Mouse (Mus musculus) frontal cortex, adult 2 months (tissue): ENCODE results near the gene Upk3a. TPM values are rescaled to one million over a fixed set of nuclear protein-coding genes. Genes with fewer than 3 reads are reported as not detected.
"Not testable (repeated sequence)": the region's sequence is repeated elsewhere in the genome, so short reads cannot be mapped to it uniquely, and the experiment has no call there.

ENCODE experiments used
- DNase-seq, 2 experiments: peaks; one replicate each; pipeline ENCODE4 v3.0.0; 2022; ENCODE audit warnings: low spot score in 1 of 2; ENCODE audit errors: extremely low spot score in 1 of 2
- polyA plus RNA-seq: library from polyadenylated mRNA; depleted of rRNA; stranded (reverse); fragments of >200 nt; gene quantifications from 2 replicates; pipeline ENCODE4 v1.2.3, GENCODE M21; 2012

Gene Upk3a
- polyA plus RNA-seq, 1 experiment = 0.34 TPM

DNA sequence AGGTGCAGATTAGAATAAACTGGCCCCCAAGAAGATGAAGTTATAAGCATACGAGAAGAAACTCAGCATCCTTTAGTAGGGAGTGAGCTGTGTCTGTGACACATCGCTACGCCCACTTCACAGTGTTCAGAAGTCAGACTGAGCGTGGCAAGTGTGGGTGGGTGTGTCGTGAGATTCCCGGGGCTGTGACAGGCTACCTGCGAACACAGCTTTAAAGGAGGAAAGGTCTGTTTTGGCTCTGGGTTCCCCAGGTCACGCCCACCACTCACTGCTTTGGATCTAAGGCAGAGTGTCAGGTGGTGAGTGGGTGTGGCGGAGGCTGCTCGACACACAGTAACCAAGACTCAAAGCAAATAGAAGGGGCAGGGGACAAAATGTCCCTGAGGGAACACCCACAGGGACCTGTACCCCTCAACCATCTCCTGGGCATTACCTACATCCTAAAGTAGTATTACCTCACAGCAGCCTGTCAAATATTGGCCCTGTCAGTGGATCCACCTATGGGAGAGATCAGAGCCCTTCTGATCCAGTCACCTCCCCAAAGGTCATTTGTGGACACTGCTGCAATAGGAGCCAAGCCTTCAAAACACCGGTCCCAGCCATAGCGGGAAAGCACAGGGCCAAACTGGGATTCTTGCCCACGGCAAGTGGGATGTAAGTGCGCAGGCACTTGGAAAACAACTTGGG, 19.0 kb upstream of the Upk3a start:
- peak; percentile 87 to 90 for DNase-seq

DNA sequence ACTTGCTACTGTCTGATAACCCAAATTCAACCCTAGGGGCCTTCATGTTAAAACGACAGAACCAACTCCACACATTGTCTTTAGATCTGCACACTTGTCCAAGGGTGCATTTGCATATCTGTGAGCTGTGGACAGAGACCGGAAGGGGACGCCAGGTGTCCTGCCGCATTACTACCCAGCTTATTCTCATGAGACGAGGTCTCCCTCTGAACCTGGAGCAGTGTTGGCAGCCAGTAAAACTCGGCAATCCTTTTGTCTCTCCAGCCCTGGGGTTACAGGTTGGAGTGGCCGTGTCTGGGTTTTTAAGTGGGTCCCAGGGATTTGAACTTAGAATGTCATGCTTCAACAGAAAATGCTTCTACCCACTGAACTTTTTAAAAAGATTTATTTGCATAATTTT, 17.0 kb upstream of the Upk3a start:
- DNase-seq = no peak

DNA sequence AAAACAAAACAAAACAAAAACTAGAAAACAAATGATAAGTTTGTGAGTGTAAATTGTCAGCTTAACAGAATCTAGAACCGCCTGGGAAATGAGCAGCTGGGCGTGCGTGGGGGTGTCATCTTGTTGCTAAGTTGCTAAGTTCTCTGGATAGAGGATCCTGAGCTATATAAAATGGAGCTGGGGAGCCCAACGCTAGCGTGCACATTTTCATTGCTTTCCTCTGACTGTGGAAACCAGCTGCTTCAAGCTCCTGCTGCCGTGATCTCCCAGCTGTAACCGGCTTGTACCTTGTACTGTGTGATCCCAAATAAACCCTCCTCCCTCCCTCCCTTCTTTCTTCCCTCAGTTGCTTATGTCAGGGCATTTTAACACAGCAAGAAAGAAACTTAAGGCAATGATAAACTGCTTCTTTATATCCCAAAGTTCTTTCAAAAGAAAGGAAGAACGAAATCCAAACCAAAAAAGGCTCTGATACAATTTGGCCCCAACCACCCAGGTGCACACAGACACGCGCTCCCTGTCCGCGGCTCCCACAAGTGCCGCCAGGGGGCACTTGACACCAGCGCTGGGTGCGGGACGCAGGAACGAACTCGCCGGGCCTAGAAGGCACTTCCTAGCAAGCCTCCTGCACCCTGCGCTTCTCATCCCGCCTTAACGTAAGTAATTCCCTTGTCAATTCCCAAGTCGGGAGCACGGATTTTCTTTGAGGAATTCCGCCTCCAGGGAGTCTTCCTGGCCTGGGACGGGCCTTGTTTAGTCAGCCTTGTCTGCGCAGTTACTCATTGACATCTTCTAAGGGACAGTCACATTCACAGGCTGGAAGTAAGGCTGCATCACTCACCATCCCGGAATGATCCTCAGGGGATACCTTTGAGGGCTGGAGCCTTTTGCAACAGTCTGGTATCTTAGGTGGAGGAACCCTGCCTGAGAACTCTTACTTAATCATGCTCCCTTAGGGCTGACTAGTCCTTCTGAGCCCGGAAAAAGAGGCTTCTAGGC, 15.7 kb upstream of the Upk3a start:
- peak; percentile 82 to 88 for DNase-seq

DNA sequence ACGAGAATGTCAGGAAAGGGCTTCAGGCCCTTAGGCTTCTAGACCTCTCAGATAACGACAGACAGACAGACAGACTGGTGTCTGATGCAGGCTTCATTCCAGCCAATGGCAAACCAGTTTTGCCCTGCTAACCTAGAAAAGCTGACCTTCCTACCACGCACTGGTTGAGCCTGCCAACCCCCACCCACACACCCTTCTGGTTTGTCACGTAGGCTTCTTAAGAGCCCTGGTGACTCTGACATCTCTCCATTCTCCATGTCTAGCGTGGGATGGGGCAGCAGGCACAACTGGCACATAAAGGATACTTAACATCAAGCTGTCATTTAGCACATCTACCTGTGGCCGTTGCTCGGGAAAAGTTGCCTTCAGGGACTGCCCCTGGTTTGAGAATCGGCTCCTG, 7.3 kb upstream of the Upk3a start:
- DNase-seq = no peak

DNA sequence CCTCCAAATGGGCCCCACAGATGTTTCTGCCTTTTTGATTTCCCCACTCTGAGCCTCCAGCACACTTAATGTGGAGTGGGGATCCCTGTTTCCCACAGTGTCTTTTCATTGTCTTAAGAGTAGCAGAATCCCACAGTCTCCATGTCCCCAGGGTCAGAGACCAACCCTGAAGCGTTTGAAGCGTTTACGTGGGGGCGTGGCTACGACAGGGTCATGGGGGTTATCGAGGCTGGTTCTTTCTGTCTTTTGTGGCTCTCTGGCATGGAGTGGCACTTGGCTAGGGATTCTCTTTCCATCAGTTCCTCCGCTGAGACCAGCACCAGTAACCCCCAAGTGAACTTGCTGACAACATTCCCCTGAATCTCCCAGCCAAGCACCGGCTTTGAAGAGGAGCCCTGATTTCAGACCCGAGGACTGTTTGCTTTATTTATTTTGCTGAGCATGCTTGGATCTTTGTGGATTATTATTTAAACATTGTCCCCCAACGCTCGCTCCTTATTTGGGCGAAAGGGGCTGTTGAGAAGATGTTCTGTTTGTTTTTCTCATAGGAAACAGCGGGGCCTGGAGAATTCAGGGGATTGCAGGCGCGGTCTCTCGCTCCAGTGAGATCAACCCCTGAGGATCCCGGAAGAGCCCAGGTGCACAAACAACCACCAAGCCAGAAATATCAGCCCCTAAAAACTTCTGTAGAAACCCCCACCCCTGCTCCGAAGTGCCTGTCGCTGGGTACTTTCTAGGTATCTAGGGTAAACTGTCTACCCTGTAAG, 4.9 kb upstream of the Upk3a start:
- DNase-seq = no peak

DNA sequence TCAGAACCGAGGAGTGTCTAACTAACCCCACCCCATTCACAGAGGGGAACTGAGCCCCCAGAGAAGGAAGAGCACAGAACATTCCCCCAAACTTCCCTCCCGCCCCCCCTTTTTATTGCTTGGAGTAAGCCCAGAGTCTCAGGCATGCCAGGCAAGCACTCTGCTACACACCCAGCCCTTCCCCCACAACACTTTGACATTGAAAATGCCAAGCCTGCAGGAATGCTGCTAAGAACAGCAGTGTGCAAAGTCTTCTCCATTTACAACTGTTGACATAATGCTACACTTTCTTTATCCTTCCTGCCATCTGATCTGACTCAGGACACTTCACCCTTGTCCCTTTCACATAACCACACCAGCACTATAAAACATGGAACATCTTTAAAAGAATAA, 4.3 kb upstream of the Upk3a start:
- no peak for DNase-seq

DNA sequence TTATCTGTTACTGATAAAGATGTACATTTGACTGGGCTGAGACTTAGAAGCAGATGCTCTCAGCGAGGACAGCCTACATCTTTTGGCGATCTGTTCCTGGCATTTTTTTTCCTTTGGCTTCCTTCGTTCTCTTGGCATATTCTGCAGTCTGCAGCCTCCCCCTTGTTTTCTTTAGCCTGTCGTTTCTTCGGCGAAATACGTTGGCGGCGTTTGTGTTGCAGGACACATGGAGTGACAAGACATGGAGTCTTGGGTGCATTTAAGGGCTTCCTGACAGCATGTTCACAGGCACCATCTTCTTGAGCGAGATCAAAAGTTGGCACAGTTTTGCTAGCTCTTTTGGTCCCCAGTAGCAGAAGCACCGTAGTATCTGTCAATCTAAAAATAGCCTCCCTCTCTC, 1.2 kb upstream of the Upk3a start:
- peak; percentile 75 to 81 for DNase-seq

DNA sequence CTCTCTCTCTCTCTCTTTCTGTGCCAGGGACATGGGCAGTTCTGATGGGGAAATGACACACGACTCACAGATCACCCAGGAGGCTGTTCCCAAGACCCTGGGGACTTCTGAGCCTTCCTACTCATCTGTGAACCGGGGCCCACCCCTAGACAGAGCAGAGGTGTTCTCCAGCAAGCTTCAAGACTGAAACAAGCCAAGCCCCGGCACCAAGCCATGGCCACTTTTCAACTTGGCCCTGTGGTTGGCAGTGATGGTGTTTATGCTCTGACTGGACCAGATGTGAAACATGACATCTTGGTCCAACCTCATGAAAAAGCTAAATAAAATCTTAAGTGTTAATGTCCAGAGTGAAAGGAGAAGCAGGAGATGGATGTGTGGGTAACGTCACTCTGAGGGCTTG, 5.3 kb downstream of the Upk3a start:
- no peak for DNase-seq

DNA sequence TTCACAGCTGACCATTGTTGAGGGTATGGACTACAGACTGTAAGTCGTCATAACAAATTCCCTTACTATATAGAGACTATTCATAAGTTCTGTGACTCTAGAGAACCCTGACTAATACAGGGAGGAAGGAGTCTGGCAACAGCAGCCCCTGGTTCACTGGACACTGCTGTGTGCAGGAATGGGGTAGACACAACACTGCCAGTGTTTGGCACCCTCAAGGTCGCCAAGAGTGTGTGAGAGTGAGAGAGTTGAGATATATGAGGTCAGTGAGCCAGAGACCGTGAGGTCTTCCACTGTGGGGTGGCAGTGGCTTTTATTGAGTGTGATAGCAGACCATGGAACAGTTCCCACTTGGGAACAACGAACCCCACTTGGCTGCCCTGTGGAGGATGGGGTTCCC, 9.3 kb downstream of the Upk3a start:
- DNase-seq = no peak

DNA sequence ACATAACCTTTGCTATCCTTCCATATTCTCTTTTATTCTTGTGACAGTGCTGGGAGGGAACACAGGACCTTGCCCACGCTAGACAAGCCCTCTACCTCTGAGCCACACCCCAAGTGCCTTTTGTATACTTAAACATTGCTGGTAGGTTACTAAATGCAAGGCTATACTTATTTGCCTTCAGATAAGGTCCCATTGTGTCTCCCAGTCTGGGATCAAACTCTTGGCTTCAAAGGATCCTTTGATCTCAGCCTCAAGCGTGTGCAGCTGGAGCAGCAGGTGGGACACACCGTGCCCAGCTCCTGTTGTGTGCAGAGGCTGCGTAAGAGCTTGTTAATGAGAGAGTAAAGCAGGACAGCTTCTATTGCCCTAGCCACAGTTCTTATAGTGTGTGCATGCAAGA, 10.8 kb downstream of the Upk3a start:
- no peak for DNase-seq

DNA sequence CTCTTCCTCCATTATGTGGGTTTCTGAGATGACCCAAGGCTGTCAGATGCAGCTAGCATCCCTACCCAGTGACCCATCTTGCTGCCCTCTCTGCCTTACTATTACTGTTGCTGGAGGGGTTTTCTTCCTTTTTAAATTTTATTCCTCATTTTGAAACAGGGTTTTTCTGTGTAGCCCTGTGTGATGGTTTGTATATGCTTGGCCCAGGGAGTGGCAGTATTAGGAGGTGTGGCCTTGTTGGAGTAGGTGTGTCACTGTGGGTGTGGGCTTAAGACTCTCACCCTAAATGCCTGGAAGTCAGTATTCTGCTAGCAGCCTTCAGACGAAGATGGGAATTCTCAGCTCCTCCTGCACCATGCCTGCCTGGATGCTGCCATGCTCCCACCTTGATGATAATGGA, 11.7 kb downstream of the Upk3a start, which contains the start of gene Fam118a:
TSS of gene Fam118a (plus strand) at position 301 of the 400 bp plus-strand sequence.
- not testable (repeated sequence) for DNase-seq

DNA sequence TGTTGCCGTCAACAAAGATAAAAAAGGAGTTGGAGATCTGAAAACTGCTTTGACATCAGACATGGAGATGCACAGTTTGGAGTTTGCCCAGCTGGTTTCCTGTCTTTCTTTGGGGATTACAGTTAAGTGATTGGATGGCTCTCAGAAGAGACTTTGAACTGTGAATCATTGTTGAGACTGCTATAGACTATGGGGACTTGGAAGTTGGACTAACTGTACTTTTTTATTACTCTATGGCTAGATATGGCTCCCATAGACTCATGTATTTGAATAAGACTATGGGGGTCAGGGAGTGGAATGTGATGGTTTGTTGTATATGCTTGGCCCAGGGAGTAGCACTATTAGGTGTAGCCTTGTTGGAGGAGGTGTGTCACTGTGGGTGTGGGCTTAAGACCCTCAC, 13.7 kb downstream of the Upk3a start:
- DNase-seq = not testable (repeated sequence)

DNA sequence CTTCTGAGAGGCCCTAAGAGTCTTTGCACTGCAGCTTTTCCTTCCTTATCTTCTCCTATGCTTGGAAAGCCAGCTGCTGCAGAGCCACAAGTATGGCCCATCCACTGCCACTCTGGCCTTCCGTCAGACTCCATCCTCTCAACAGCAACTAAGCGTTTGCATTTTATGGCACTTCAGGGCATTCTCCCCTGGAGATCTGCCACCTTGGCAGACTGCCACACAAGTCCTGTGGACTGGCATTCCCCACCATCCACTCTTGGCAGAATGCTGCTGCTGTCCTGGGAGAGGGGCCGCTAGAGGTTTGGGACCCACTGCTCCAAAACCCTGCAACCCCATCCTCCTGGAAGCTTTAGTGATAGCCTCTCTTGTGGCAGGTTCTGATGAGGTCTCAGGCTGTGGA, 14.9 kb downstream of the Upk3a start:
- no peak for DNase-seq

DNA sequence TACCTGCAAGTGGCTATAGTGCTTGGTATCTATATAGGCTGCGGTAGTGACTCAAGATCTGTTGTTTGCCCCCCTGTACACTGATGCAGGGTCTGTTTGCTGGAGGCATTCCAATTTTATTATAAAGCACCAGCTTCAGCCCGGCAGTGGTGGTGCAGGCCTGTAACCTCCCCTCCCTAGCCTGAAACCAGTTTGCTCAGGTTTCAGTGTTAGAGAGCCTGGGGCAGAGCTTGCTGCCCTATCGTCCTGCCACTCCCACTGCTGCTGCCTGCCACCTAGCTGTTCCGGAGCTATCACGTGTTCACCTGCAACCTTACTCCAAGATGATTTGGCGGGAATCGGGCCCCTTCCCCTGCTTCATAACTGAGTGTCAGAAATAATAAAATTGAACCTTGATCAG, 17.0 kb downstream of the Upk3a start:
- DNase-seq = not testable (repeated sequence)

DNA sequence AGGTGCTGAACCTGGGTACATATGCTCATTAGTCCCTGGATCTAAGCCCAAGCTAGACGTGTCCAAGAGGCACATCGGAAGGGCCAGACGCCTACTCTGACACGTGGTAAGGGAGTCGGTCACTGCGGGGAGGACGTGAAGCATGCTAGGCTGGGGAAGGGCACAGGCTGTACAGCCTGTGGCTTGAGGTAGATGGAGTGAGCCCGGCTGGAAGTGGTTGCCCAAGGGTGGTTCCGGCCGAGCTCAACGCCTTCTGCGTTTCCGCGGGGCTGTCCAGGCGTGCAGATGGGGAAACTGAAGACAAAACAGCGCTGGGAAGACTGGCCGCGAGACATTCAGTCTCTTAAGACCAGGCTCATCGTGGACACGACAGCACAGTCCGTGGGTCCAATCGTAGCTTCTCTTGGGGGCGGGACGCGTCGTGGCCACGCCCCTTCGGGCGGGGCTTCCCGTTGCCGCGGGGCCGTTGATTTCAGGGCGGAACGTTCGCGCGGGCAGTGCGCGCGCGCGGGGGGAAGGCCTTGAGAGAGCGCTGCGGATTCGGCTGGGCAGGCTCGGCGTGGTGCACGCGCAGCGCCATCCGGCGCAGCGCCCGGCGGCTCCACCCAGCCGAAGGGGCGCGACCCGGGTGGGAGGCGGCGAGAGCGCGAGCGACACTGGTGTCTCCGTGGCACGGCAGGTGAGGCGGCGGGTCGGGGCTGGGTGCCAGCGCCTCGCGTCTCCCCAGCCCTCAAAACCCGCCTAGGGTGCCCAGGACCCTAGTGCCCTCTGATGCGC, 19.8 kb downstream of the Upk3a start:
- DNase-seq = peak; percentile 93 to 97

DNA sequence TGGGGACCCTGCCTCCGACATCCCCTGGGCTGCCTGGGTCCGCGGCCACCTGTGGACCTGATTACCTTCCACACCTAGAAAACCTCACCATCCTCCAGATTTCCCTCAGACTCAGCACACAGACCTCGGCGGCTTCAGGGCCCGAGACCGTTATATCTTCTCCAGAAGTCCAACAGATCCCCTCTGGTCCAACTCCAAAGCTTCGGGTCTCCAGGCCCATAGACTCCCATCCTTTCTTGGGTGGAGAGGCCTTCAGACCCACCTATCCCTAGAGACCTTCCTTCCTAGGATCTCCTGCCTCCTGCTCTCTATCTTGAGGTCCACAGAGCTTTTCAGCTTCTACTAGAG, 20.4 kb downstream of the Upk3a start:
- DNase-seq = no peak

DNA sequence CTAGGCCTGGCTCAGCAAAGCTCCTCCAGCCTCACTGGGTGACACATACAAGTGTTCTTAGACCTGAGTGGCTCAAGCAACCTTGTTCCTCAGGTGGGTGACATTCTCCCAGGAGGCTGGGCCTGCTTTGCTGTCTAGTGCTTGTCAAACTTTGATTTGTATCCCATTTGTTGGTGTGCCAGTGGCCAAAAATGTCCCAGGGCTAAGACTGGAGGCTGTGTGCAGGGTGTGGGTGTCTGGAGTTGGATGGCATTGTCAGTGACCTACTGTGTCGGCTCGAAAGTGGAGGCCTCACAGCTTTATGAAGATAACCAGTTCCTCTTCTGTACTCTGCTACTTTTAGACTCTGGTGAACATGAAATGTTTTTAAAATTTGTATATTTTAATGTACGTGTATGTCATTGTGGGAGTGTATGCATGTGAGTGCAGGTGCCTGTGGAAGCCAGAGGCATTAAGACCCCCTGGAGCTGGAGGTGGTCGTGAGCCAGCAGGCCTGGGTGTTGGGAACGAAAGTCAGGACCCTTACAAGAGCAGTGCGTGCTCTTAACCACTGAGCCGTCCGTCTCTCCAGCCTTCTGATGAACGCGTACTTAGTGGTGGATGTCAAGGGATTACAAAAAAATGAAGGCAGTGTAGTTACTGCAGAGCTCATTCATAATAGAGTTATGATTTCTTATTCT, 24.7 kb downstream of the Upk3a start:
- DNase-seq = no peak

DNA sequence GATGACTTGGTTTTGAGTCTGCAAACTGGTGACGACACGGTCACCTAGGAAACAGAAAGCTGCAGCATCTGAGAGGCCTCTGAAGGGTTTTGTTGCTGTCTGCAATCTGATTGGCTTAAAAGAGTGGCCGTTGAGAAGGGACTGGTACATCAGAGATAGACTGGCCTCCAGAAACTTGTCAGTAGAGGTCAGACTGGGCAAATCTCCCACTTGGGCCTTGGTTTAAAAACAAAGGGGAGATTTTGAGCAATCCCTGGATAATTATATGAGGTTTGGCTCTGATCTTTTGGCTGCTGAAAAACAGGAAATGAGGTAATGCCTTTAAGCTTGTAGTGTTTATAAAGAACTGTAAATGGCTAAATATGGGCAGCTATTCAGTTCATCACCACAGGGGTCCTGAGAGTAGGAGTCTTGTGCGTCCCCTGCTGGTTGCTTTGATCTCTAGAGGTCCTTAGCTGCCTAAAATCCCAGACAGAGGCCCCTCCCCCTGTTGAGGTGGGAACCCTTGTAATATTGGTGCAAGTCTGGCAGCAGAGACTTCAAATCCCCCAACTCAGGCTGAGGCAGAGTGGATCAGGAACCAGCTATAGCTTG, 25.5 kb downstream of the Upk3a start:
- peak; percentile 79 to 85 for DNase-seq

DNA sequence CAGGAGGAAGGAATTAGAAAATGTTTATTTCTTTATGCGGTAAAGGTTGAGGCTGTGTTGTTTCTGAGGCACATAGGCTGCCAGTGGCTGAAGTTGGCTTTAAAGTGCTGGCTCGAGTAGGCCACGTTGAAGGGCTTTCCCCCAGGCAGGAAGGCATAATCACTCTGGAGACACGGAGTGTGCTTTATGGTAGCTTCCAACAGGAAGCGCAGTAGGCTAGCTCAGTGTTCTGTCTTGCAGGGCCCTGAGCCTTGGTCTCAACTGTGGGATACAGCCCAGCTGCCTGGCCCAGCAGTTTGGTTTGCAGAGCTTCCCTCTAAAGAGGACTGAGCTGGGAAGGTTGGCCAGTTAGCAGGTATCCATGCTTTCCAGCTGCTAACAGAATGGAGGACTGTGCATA, 26.2 kb downstream of the Upk3a start:
- no peak for DNase-seq
